Mouse (Mus musculus) neural tube, embryonic 13.5 days (tissue): ENCODE results near the gene Dmpk. TPM values are rescaled to one million over a fixed set of nuclear protein-coding genes. Genes with fewer than 3 reads are reported as not detected.

Experiments
- ATAC-seq: fragments of 200-750 bp; cut with Nextera tagmentation; 2 replicates; pipeline ENCODE4 v1.8.0; 2017; ENCODE audit warnings: low read depth, mild to moderate bottlenecking, moderate TSS enrichment, moderate library complexity
- H3K27ac ChIP-seq: fragments of 300-500 bp; sonication (generic); replicated peaks from 2 replicates; pipeline ENCODE4 v1.5.1; 2015; ENCODE audit warnings: moderate library complexity, mild to moderate bottlenecking, inconsistent platforms
- H3K27me3 ChIP-seq: fragments of 300-500 bp; sonication (generic); 2 replicates; pipeline ENCODE4 v1.6.1; 2015; ENCODE audit warnings: mild to moderate bottlenecking, inconsistent platforms
- H3K36me3 ChIP-seq: fragments of 300-500 bp; sonication (generic); 2 replicates; pipeline ENCODE4 v1.6.1; 2015; ENCODE audit warnings: mild to moderate bottlenecking, inconsistent platforms
- H3K4me1 ChIP-seq: fragments of 300-500 bp; sonication (generic); replicated peaks from 2 replicates; pipeline ENCODE4 v1.6.1; 2015; ENCODE audit warnings: inconsistent platforms
- H3K4me2 ChIP-seq: fragments of 300-500 bp; sonication (generic); 2 replicates; pipeline ENCODE4 v1.6.1; 2015; ENCODE audit warnings: inconsistent platforms, mild to moderate bottlenecking, moderate library complexity
- H3K4me3 ChIP-seq: fragments of 300-500 bp; sonication (generic); 2 replicates; pipeline ENCODE4 v1.5.1; 2015; ENCODE audit warnings: mild to moderate bottlenecking, inconsistent platforms
- H3K9ac ChIP-seq: fragments of 300-500 bp; sonication (generic); 2 replicates; pipeline ENCODE4 v1.6.1; 2015; ENCODE audit warnings: moderate library complexity, mild to moderate bottlenecking, inconsistent platforms
- H3K9me3 ChIP-seq: fragments of 300-500 bp; sonication (generic); 2 replicates; pipeline ENCODE4 v1.6.1; 2016; ENCODE audit warnings: inconsistent platforms
- WGBS: fragments of 180-500 bp; shearing (Covaris S2); methylation state at CpG from one replicate; pipeline ENCODE4 v1.1.7; 2015; 5-methylcytosine and 5-hydroxymethylcytosine counted together
- polyA plus RNA-seq: library from polyadenylated mRNA; unstranded; fragments of >200 nt; fragmentation: Nextera tagmentation; extraction: Ambion mirVana; gene quantifications from 2 replicates; pipeline ENCODE4 v1.2.1, GENCODE M21; 2015

The Dmpk gene
- polyA plus RNA-seq, 1 experiment from 2014 or later = 10.5 TPM

- no peaks in the 10 kb centered on the region for H3K4me1 ChIP-seq
- no peaks in the 10 kb centered on the region for H3K9me3 ChIP-seq
- H3K4me2 ChIP-seq = no peak overlapping the region
- no peak overlapping the region for H3K27ac ChIP-seq
- H3K27me3 ChIP-seq = no peaks in the 10 kb centered on the region
- H3K36me3 ChIP-seq = no peaks in the 10 kb centered on the region
- no peak for ATAC-seq
- no peak overlapping the region for H3K9ac ChIP-seq
- no peak overlapping the region for H3K4me3 ChIP-seq
Observed at GRCm38 (mm10) chr7:19103741-19104140, 20.1 kb downstream of the Dmpk start.

- Histone ChIP-seq H3K9ac (no peak overlapping the region), H3K36me3 (no peaks in the 10 kb centered on the region), H3K4me2 (no peak overlapping the region), H3K4me3 (no peak overlapping the region), H3K9me3 (no peaks in the 10 kb centered on the region), H3K4me1 (no peaks in the 10 kb centered on the region), H3K27ac (no peak overlapping the region), H3K27me3 (no peaks in the 10 kb centered on the region)
- no peak for ATAC-seq
- 75% methylated on average over 2 of the region's 2 CpGs for WGBS
Observed at GRCm38 (mm10) chr7:19104486-19104885, 20.8 kb downstream of the Dmpk start.

GRCm38 (mm10) chr7:19107436-19107835 lies 23.8 kb downstream of the Dmpk start:
- Histone ChIP-seq H3K4me3 (no peak overlapping the region), H3K27ac (no peak overlapping the region), H3K4me1 (no peaks in the 10 kb centered on the region), H3K27me3 (no peaks in the 10 kb centered on the region), H3K4me2 (no peak overlapping the region), H3K36me3 (no peaks in the 10 kb centered on the region), H3K9me3 (no peaks in the 10 kb centered on the region), H3K9ac (no peak overlapping the region)
- WGBS = 63% methylated on average over 3 of the region's 3 CpGs
- no peak for ATAC-seq

- H3K27ac ChIP-seq = no peak overlapping the region
- no peaks in the 10 kb centered on the region for H3K4me1 ChIP-seq
- H3K4me3 ChIP-seq = no peak overlapping the region
- peaks cover 10% of the 10 kb centered on the region; the same call in 1 of the 2 replicates for H3K27me3 ChIP-seq
- WGBS = 78% methylated on average over 1 of the region's 1 CpGs
- no peak overlapping the region for H3K9ac ChIP-seq
- H3K9me3 ChIP-seq = no peaks in the 10 kb centered on the region
- no peaks in the 10 kb centered on the region for H3K36me3 ChIP-seq
- ATAC-seq = no peak
- H3K4me2 ChIP-seq = no peak overlapping the region
Observed at GRCm38 (mm10) chr7:19109565-19109964, 25.9 kb downstream of the Dmpk start.

GRCm38 (mm10) chr7:19118028-19118771 lies 34.6 kb downstream of the Dmpk start, which contains the start of gene Gm4969:
Gene Gm4969, minus strand, starts transcription at chr7:19118368.
- no peak within 1 kb of the TSS for H3K9ac ChIP-seq
- 0 out of 2 replicates have a peak within 1 kb of the TSS, but pooled peaks have one; percentile 10 for H3K27ac ChIP-seq
- peaks cover 10% of the 10 kb centered on the region; the same call in 1 of the 2 replicates for H3K27me3 ChIP-seq
- no peaks in the 10 kb centered on the region for H3K9me3 ChIP-seq
- H3K36me3 ChIP-seq = no peaks in the 10 kb centered on the region
- peak within 1 kb of the TSS; percentile 33 for H3K4me3 ChIP-seq
- peak within 1 kb of the TSS; percentile 54 for H3K4me2 ChIP-seq
- H3K4me1 ChIP-seq = peaks cover 26% of the 10 kb centered on the region
- ATAC-seq = peak; percentile 24; the same call in 1 of the 2 replicates
- 23% methylated on average over 64 of the region's 64 CpGs for WGBS

- Histone ChIP-seq H3K9me3 (no peaks in the 10 kb centered on the region), H3K4me2 (peak overlapping the region; percentile 84; the same call in 1 of the 2 replicates), H3K4me1 (peaks cover 26% of the 10 kb centered on the region), H3K9ac (no peak overlapping the region), H3K27me3 (0 out of 2 replicates have a peak, but pooled peaks cover 4% of the 10 kb centered on the region), H3K27ac (no peak overlapping the region), H3K36me3 (no peaks in the 10 kb centered on the region), H3K4me3 (no peak overlapping the region)
- ATAC-seq = peak; percentile 20
- WGBS = 91% methylated on average over 8 of the region's 8 CpGs
Observed at GRCm38 (mm10) chr7:19119083-19119482, 35.4 kb downstream of the Dmpk start.

GRCm38 (mm10) chr7:19119631-19120429 lies 36.2 kb downstream of the Dmpk start, which contains the start of gene Fbxo46:
Gene Fbxo46, plus strand, starts transcription at chr7:19119859.
- WGBS = 3% methylated on average over 34 of the region's 34 CpGs
- H3K27me3 ChIP-seq = 0 out of 2 replicates have a peak, but pooled peaks cover 4% of the 10 kb centered on the region

GRCm38 (mm10) chr7:19121686-19122085 lies 38.0 kb downstream of the Dmpk start:
- H3K4me2 ChIP-seq = no peak overlapping the region

More at GRCm38 (mm10) chr7:19119631-19120429, 36.2 kb downstream of the Dmpk start, which contains the start of gene Fbxo46:
- ATAC-seq = peak; percentile 94
- Histone ChIP-seq H3K4me3 (peak within 1 kb of the TSS; percentile 58), H3K36me3 (no peaks in the 10 kb centered on the region), H3K4me2 (peak within 1 kb of the TSS; percentile 84), H3K9ac (peak within 1 kb of the TSS; percentile 80), H3K27ac (peak within 1 kb of the TSS; percentile 66), H3K9me3 (no peaks in the 10 kb centered on the region), H3K4me1 (peaks cover 26% of the 10 kb centered on the region)

GRCm38 (mm10) chr7:19124713-19125112 lies 41.1 kb downstream of the Dmpk start:
- Histone ChIP-seq H3K9me3 (no peaks in the 10 kb centered on the region), H3K27ac (no peak overlapping the region), H3K9ac (no peak overlapping the region), H3K4me2 (no peak overlapping the region), H3K4me1 (peaks cover 20% of the 10 kb centered on the region), H3K4me3 (no peak overlapping the region), H3K36me3 (peaks cover 9% of the 10 kb centered on the region; the same call in 1 of the 2 replicates), H3K27me3 (no peaks in the 10 kb centered on the region)
- WGBS = 92% methylated on average over 6 of the region's 6 CpGs
- ATAC-seq = no peak

More at GRCm38 (mm10) chr7:19121686-19122085, 38.0 kb downstream of the Dmpk start:
- no peak for ATAC-seq
- no peak overlapping the region for H3K27ac ChIP-seq
- no peak overlapping the region for H3K4me3 ChIP-seq
- peaks cover 26% of the 10 kb centered on the region for H3K4me1 ChIP-seq
- peaks cover 9% of the 10 kb centered on the region; the same call in 1 of the 2 replicates for H3K36me3 ChIP-seq
- 0 out of 2 replicates have a peak, but pooled peaks cover 4% of the 10 kb centered on the region for H3K27me3 ChIP-seq
- H3K9me3 ChIP-seq = no peaks in the 10 kb centered on the region
- 95% methylated on average over 4 of the region's 4 CpGs for WGBS
- H3K9ac ChIP-seq = no peak overlapping the region

- Histone ChIP-seq H3K27me3 (no peaks in the 10 kb centered on the region), H3K4me1 (peaks cover 22% of the 10 kb centered on the region), H3K9me3 (no peaks in the 10 kb centered on the region), H3K27ac (no peak overlapping the region), H3K4me2 (no peak overlapping the region), H3K36me3 (peaks cover 9% of the 10 kb centered on the region; the same call in 1 of the 2 replicates), H3K4me3 (no peak overlapping the region), H3K9ac (no peak overlapping the region)
- ATAC-seq = no peak
- 94% methylated on average over 5 of the region's 5 CpGs for WGBS
Observed at GRCm38 (mm10) chr7:19127744-19128143, 44.1 kb downstream of the Dmpk start.

- no peaks in the 10 kb centered on the region for H3K27me3 ChIP-seq
- no peak for ATAC-seq
- no peak overlapping the region for H3K4me2 ChIP-seq
- H3K9me3 ChIP-seq = no peaks in the 10 kb centered on the region
- no peak overlapping the region for H3K9ac ChIP-seq
- 0 out of 2 replicates have a peak overlapping the region, but pooled peaks have one; percentile 93 for H3K27ac ChIP-seq
- peaks cover 26% of the 10 kb centered on the region for H3K4me1 ChIP-seq
- 94% methylated on average over 5 of the region's 5 CpGs for WGBS
- no peak overlapping the region for H3K4me3 ChIP-seq
- H3K36me3 ChIP-seq = peaks cover 10% of the 10 kb centered on the region
Observed at GRCm38 (mm10) chr7:19129396-19129795, 45.7 kb downstream of the Dmpk start.

GRCm38 (mm10) chr7:19130657-19131056 lies 47.0 kb downstream of the Dmpk start:
- H3K4me2 ChIP-seq = peak overlapping the region; percentile 63
- 30% methylated on average over 4 of the region's 4 CpGs for WGBS
- peaks cover 19% of the 10 kb centered on the region for H3K36me3 ChIP-seq
- H3K27ac ChIP-seq = peak overlapping the region; percentile 93
- ATAC-seq = peak; percentile 1; the same call in 1 of the 2 replicates
- H3K4me3 ChIP-seq = peak overlapping the region; percentile 48
- no peaks in the 10 kb centered on the region for H3K9me3 ChIP-seq
- peaks cover 26% of the 10 kb centered on the region for H3K4me1 ChIP-seq
- no peaks in the 10 kb centered on the region for H3K27me3 ChIP-seq
- H3K9ac ChIP-seq = peak overlapping the region; percentile 71
